Mouse (Mus musculus) megakaryocyte, adult 5-6 weeks (primary cell): Measurements from ENCODE around the gene 2610318N02Rik. TPM values are rescaled to one million over a fixed set of nuclear protein-coding genes. Genes with fewer than 3 reads are reported as not detected.

Experiments used
- total RNA-seq, 2 experiments: library from RNA; stranded (forward) in 1 of 2; stranded (reverse) in 1 of 2; fragments of 153-499, 151-499 nt in 1 of 2; fragments of 221-1000, 200-1000 nt in 1 of 2; gene quantifications; 2 replicates each; pipeline versions ENCODE4 v1.2.3 to v1.2.4; 2015 to 2017

Gene 2610318N02Rik
- total RNA-seq, 2 experiments from 2014 or later, result 3.5 to 6.5 TPM

Other genes with a start within 250 kb of the 2610318N02Rik start
- 1.6 and 2.6 TPM in 2 replicates for gene Ppm1f, start 228.7 kb downstream of the 2610318N02Rik start, total RNA-seq (2015)
- 6.5 and 7.9 TPM in 2 replicates for gene Ppm1f, start 228.7 kb downstream of the 2610318N02Rik start, total RNA-seq (2017)
- 109 and 111 TPM in 2 replicates for gene Mapk1, start 141.8 kb downstream of the 2610318N02Rik start, total RNA-seq (2015)
- 114 and 121 TPM in 2 replicates for gene Mapk1, start 141.8 kb downstream of the 2610318N02Rik start, total RNA-seq (2017)
- gene Ypel1, start 55.5 kb downstream of the 2610318N02Rik start, total RNA-seq (2015), result 0.33 and 1.0 TPM in 2 replicates
- 0.15 TPM in 1 of 2 replicates, not detected in the other for gene Ypel1, start 55.5 kb downstream of the 2610318N02Rik start, total RNA-seq (2017)
- 64.8 and 83.6 TPM in 2 replicates for gene Ppil2, start 13.9 kb downstream of the 2610318N02Rik start, total RNA-seq (2015)
- 104 and 111 TPM in 2 replicates for gene Ppil2, start 13.9 kb downstream of the 2610318N02Rik start, total RNA-seq (2017)
- gene Sdf2l1, start 7.2 kb upstream of the 2610318N02Rik start, total RNA-seq (2015), result 76.6 and 79.4 TPM in 2 replicates
- gene Sdf2l1, start 7.2 kb upstream of the 2610318N02Rik start, total RNA-seq (2017), result 75.8 and 87.0 TPM in 2 replicates
- 2.8 and 5.2 TPM in 2 replicates for gene Ydjc, start 19.5 kb upstream of the 2610318N02Rik start, total RNA-seq (2015)
- 2.4 and 7.0 TPM in 2 replicates for gene Ydjc, start 19.5 kb upstream of the 2610318N02Rik start, total RNA-seq (2017)
- 0.13 and 1.5 TPM in 2 replicates for gene Ccdc116, start 22.1 kb upstream of the 2610318N02Rik start, total RNA-seq (2015)
- 0.26 and 0.53 TPM in 2 replicates for gene Ccdc116, start 22.1 kb upstream of the 2610318N02Rik start, total RNA-seq (2017)
- gene Ube2l3, start 77.5 kb upstream of the 2610318N02Rik start, total RNA-seq (2015), result 373 and 400 TPM in 2 replicates
- 128 and 144 TPM in 2 replicates for gene Ube2l3, start 77.5 kb upstream of the 2610318N02Rik start, total RNA-seq (2017)
- not detected in 2 replicates for gene Rimbp3, start 83.4 kb upstream of the 2610318N02Rik start, total RNA-seq (2015)
- gene Rimbp3, start 83.4 kb upstream of the 2610318N02Rik start, total RNA-seq (2017), result 0.04 TPM in 1 of 2 replicates, not detected in the other
- gene Hic2, start 108.4 kb upstream of the 2610318N02Rik start, total RNA-seq (2015), result 0.91 and 1.5 TPM in 2 replicates
- 0.77 and 0.89 TPM in 2 replicates for gene Hic2, start 108.4 kb upstream of the 2610318N02Rik start, total RNA-seq (2017)
- gene Tmem191c, start 150.9 kb upstream of the 2610318N02Rik start, total RNA-seq (2015), result 1.0 and 2.1 TPM in 2 replicates
- 2.9 and 4.1 TPM in 2 replicates for gene Tmem191c, start 150.9 kb upstream of the 2610318N02Rik start, total RNA-seq (2017)
- not detected in 2 replicates for gene Serpind1, start 206.2 kb upstream of the 2610318N02Rik start, total RNA-seq (2015)
- not detected in 2 replicates for gene Serpind1, start 206.2 kb upstream of the 2610318N02Rik start, total RNA-seq (2017)